Comparison of ENCODE assay signal across 8 mouse cellular contexts in the genomic region with DNA sequence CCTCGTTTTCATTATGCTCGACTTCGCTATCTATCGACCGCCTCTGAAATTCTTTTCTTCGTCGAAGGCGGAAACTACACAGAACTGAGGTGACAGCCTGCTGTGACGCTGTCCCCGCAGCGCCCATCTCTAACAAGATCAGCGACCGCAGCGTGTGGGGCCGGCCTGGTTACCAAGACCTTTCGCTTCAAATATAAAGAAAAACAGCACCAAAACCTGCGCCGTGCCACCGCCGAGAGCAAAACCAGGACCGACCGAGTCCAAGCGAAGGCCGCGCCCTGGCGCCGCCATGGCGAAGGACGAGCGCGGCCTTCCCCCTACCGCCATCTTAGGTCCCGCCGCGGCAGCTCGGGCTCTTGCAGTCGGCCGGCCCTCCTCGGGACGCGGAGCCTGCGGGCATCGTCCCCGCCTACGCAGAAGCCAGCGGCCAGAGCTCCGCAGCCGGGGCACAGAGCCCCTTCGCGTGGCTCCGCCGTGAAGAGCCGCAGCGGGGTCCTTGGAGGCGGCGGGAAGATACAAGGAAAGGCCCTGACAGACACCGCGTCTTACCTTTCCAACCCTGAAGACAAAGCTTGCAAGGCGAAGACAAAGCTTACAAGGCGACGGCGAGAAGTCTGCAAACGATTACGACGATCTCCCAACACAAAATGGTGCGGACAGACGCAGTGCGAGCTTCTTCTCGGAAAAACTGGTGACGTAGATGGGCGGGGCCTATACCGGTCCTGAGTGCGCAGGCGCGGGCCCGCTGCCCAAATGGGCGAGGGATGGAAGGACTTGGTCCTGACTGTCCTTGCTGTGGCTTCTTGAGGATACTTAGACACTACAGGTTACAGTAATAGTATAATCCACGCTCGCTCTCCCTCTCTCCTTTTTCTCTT. TPM values are rescaled to one million over a fixed set of nuclear protein-coding genes. Genes with fewer than 3 reads are reported as not detected.
DNase-seq lines count a peak whose midpoint lies in the region; ATAC-seq and TF ChIP-seq lines count a peak whose summit lies in the region.

Clk1 (minus strand) TSS at position 696 of the 878 bp plus-strand sequence.

- H3K4me1 ChIP-seq in cortical plate, adult 2 months (ENCODE audit: control insufficient read depth, insufficient read depth, low read length) = peaks cover 6% of the 10 kb centered on the region

- no peak for TF ChIP-seq CTCF in cortical plate, adult 2 months (IDR thresholded peaks at IDR 0.05; ENCODE audit: extremely low read depth, insufficient read depth, low read length)

- peak within 1 kb of the TSS; percentile 75 for H3K4me3 ChIP-seq in cortical plate, adult 2 months (ENCODE audit: insufficient read depth, low read length)

- peak within 1 kb of the TSS; percentile 97 for H3K27ac ChIP-seq in cortical plate, adult 2 months (ENCODE audit: insufficient read depth, low read length)

- peak; percentile 64 for ATAC-seq in activated CD4-positive, CD25-positive, alpha-beta regulatory T cell, adult 4 months
- peak; percentile 80 for ATAC-seq in megakaryocyte progenitor cell, adult 5-6 weeks (replicated peaks; ENCODE audit: poor library complexity)

- TF ChIP-seq POLR2A in cortical plate, adult 2 months (IDR thresholded peaks at IDR 0.05; ENCODE audit: extremely low read depth, insufficient read depth, low read length) = peak; percentile 100

- peak; percentile 97 to 99 for DNase-seq in gastrocnemius, adult 8-10 months (ENCODE audit: low spot score in 2 of 2)
- peak; percentile 96 for DNase-seq in induced T-regulatory cell, adult 2 months (ENCODE audit: low read depth)
- DNase-seq in left cerebral cortex, adult 9 months (ENCODE audit: low spot score in 2 of 2) = peak; percentile 88 to 97
- peak; percentile 93 for DNase-seq in right cerebral cortex, postnatal 14 days
- peak; percentile 97 to 98 for DNase-seq in urinary bladder, postnatal 36 days (ENCODE audit: low spot score in 2 of 2)

RNA-seq across cellular contexts. Expression of gene Clk1, which starts in this region (rescaled TPM):
- 100 to 1,000 TPM; 355 to 452 TPM for polyA plus RNA-seq in activated CD4-positive, CD25-positive, alpha-beta regulatory T cell, adult 4 months (2017; shearing (Covaris generic))
- polyA plus RNA-seq in cortical plate, adult 2 months (2012; rRNA removed) = 254 and 258 TPM in 2 replicates
- total RNA-seq in gastrocnemius, adult 8-10 months (2022) = 10 to 100 TPM; 25.6 to 43.7 (median 30.1) TPM
- 429 and 434 TPM in 2 replicates for total RNA-seq in megakaryocyte progenitor cell, adult 5-6 weeks (2015)
- total RNA-seq in megakaryocyte progenitor cell, adult 5-6 weeks (2017) = 316 and 328 TPM in 2 replicates

Comparison
In these comparisons a context has a peak if more than half of its experiments do, and no peak if none do; other contexts are left out.
1. Peak in every context shown above with its lines: DNase-seq, ATAC-seq, H3K4me3 ChIP-seq and H3K27ac ChIP-seq.
2. RNA of gene Clk1 (total RNA-seq): 316 to 434 TPM in megakaryocyte progenitor cell, adult 5-6 weeks; 25.6 to 43.7 TPM in gastrocnemius, adult 8-10 months; every median in the first group is over 4 times any median in the second.